Mouse (Mus musculus) neutrophil, adult 65 days (primary cell): Measurements from ENCODE around the gene Hs1bp3. TPM values are rescaled to one million over a fixed set of nuclear protein-coding genes. Genes with fewer than 3 reads are reported as not detected.

Source experiments
- total RNA-seq: library from RNA; stranded (reverse); gene quantifications from 2 replicates; pipeline ENCODE4 v1.2.4, GENCODE M21; 2023

The Hs1bp3 gene
- total RNA-seq = 14.0 and 17.0 TPM in 2 replicates

DNA sequence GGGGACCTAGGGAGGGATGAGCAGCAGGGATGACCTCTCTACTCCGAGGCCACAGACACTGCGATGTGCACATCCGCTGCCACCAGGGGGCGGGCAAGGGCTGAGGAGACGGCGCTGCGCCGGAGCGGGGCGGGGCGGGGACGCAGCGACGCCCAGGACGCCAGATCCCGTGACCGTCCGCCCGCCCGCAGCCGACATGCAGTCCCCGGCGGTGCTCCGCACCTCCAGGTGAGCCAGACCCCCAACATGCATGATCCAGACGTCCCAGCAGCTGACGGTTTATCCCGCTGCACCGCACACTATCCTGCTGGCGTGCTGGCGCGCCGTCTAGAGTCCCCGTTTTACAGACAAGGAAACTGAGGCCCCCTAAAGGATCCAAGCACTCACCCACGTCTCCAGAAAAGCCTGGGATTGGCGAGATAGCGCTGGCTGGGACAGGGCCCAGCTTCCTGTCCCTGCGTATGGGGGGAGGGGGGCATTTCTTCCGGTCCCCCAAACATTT lies at the start of gene Hs1bp3:
Hs1bp3 (plus strand) TSS at position 163 of the 502 bp plus-strand sequence.

DNA sequence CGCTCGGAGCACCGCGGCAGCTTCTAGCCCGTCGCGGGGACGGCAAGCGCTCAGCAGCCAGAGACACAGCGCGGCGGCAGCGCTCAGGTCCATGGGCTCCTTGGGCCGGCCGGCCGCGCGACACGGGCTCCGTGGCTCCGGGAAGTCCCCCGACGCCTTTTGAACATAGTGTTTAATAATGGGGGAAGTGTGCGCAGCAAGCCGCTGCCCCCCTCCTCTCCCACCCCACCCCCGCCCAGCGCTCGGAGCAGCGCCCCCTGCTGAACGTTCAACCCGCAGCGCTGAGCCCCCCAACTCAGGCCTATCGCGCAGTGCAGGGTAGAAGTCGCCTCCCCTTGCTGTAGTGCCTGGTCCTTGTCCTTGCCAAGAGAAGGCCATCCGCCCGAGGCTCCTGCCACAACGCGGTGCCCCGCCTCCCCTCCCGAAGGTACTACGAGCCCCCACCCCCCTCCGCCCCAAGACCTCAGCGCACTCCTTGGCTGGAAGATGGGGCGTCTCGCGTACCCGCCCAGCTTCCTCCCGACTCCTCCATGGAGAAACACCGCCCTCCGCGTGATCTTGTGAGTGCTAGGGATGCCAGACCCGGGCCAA lies 11.3 kb upstream of the Hs1bp3 start, which contains the start of gene Gdf7:
Gdf7 (minus strand) TSS at position 114 of the 591 bp plus-strand sequence.

Other genes starting within 250 kb of the Hs1bp3 start
- 24.5 and 26.0 TPM in 2 replicates for gene Ldah, start 105.3 kb upstream of the Hs1bp3 start, total RNA-seq
- gene Gdf7, start 11.5 kb upstream of the Hs1bp3 start, total RNA-seq = not detected in 2 replicates
- 700 and 994 TPM in 2 replicates for gene Rhob, start 186.6 kb downstream of the Hs1bp3 start, total RNA-seq